Mouse (Mus musculus) spleen, adult 18-20 months (tissue): ENCODE results near the gene Pced1b.
"Not testable (repeated sequence)": the region's sequence is repeated elsewhere in the genome, so short reads cannot be mapped to it uniquely, and the experiment has no call there.

Source experiments
- DNase-seq, 2 experiments: peaks; one replicate each; pipeline ENCODE4 v3.0.0; 2022; ENCODE audit warnings: mixed read lengths in 2 of 2

The Pced1b gene

GRCm38 (mm10) chr15:97246911-97247790 is at the start of gene Pced1b, which contains the start of gene Amigo2:
Gene Pced1b, plus strand, starts transcription at chr15:97247107.
Gene Amigo2, minus strand, starts transcription at chr15:97247287.
- peak; percentile 56 to 71 for DNase-seq

- no peak for DNase-seq
Measured at GRCm38 (mm10) chr15:97204889-97205288, 42.0 kb upstream of the Pced1b start.

- no peak for DNase-seq
Measured at GRCm38 (mm10) chr15:97205776-97206175, 41.1 kb upstream of the Pced1b start.

- DNase-seq: no peak
Measured at GRCm38 (mm10) chr15:97206506-97206905, 40.4 kb upstream of the Pced1b start.

GRCm38 (mm10) chr15:97209754-97210153 is 37.2 kb upstream of the Pced1b start:
- not testable (repeated sequence) for DNase-seq

- no peak for DNase-seq
Measured at GRCm38 (mm10) chr15:97212501-97213477, 34.1 kb upstream of the Pced1b start.

GRCm38 (mm10) chr15:97216843-97217242 is 30.1 kb upstream of the Pced1b start:
- no peak for DNase-seq

GRCm38 (mm10) chr15:97223431-97223830 is 23.5 kb upstream of the Pced1b start:
- DNase-seq: no peak

GRCm38 (mm10) chr15:97224003-97224402 is 22.9 kb upstream of the Pced1b start:
- no peak for DNase-seq

- no peak for DNase-seq
Measured at GRCm38 (mm10) chr15:97229494-97230077, 17.3 kb upstream of the Pced1b start.

- DNase-seq: no peak
Measured at GRCm38 (mm10) chr15:97234076-97234475, 12.8 kb upstream of the Pced1b start.

- DNase-seq: peak in 1 of 2 experiments; percentile 64
Measured at GRCm38 (mm10) chr15:97235183-97235582, 11.7 kb upstream of the Pced1b start.

GRCm38 (mm10) chr15:97236943-97237342 is 10.0 kb upstream of the Pced1b start:
- DNase-seq: peak; percentile 46 to 72

- DNase-seq: no peak
Measured at GRCm38 (mm10) chr15:97245392-97245791, 1.5 kb upstream of the Pced1b start.

- DNase-seq: no peak
Measured at GRCm38 (mm10) chr15:97246256-97246655, 651 bp upstream of the Pced1b start.

GRCm38 (mm10) chr15:97247791-97248161 is 869 bp downstream of the Pced1b start:
- DNase-seq: no peak

- no peak for DNase-seq
Measured at GRCm38 (mm10) chr15:97248296-97248695, 1.4 kb downstream of the Pced1b start.

- DNase-seq: no peak
Measured at GRCm38 (mm10) chr15:97249322-97249721, 2.4 kb downstream of the Pced1b start.

- no peak for DNase-seq
Measured at GRCm38 (mm10) chr15:97252493-97253034, 5.7 kb downstream of the Pced1b start.

- no peak for DNase-seq
Measured at GRCm38 (mm10) chr15:97254375-97254774, 7.5 kb downstream of the Pced1b start.

GRCm38 (mm10) chr15:97255800-97256199 is 8.9 kb downstream of the Pced1b start:
- DNase-seq: no peak

- no peak for DNase-seq
Measured at GRCm38 (mm10) chr15:97256411-97256810, 9.5 kb downstream of the Pced1b start.
